Mouse (Mus musculus): Measurements from ENCODE around the gene Ros1. TPM values are rescaled to one million over a fixed set of nuclear protein-coding genes. Genes with fewer than 3 reads are reported as not detected.

The Ros1 gene
- polyA plus RNA-seq, 1 experiment, result not detected

GRCm38 (mm10) chr10:52165376-52165775 lies 29.7 kb downstream of the Ros1 start:
- Histone ChIP-seq H3K4me3 (ENCODE audit: insufficient read depth, low read length) (no peak overlapping the region), H3K27ac (ENCODE audit: insufficient read depth, low read depth, low read length) (no peak overlapping the region), H3K4me1 (ENCODE audit: control insufficient read depth, insufficient read depth, low read length) (no peaks in the 10 kb centered on the region)
- no peak for TF ChIP-seq POLR2A (IDR thresholded peaks at IDR 0.05; ENCODE audit: borderline replicate concordance, low read depth, low read length)

- no peak overlapping the region for H3K4me3 ChIP-seq (ENCODE audit: insufficient read depth, low read length)
- no peak for TF ChIP-seq POLR2A (IDR thresholded peaks at IDR 0.05; ENCODE audit: borderline replicate concordance, low read depth, low read length)
- TF ChIP-seq CTCF (IDR thresholded peaks at IDR 0.05; ENCODE audit: low read depth, low read length), result no peak
- H3K4me1 ChIP-seq (ENCODE audit: control insufficient read depth, insufficient read depth, low read length), result no peaks in the 10 kb centered on the region
- no peak overlapping the region for H3K27ac ChIP-seq (ENCODE audit: insufficient read depth, low read depth, low read length)
Observed at GRCm38 (mm10) chr10:52160604-52161003, 34.4 kb downstream of the Ros1 start.

DNA sequence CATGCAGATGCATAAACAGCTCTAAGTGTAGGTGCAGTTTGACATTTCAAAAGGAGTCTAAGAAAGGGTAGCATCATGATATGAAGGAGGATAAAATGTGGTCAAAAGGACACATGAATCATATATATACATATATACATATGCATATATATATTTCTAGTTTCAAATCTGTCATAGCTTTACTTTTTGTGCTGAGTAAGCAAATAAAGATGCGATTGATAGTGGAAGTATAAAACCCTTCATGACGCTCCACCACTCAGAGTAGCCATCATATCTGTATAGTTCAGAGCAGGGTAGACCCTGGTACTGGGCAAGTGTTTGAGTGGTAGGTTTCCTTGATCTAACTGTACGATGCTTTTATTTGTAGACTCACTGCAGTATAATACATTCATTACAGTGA lies 35.3 kb downstream of the Ros1 start:
- no peak overlapping the region for H3K27ac ChIP-seq (ENCODE audit: insufficient read depth, low read depth, low read length)
- H3K4me3 ChIP-seq (ENCODE audit: insufficient read depth, low read length), result no peak overlapping the region
- TF ChIP-seq POLR2A (IDR thresholded peaks at IDR 0.05; ENCODE audit: borderline replicate concordance, low read depth, low read length) (no peak), CTCF (IDR thresholded peaks at IDR 0.05; ENCODE audit: low read depth, low read length) (no peak)
- H3K4me1 ChIP-seq (ENCODE audit: control insufficient read depth, insufficient read depth, low read length), result no peaks in the 10 kb centered on the region

DNA sequence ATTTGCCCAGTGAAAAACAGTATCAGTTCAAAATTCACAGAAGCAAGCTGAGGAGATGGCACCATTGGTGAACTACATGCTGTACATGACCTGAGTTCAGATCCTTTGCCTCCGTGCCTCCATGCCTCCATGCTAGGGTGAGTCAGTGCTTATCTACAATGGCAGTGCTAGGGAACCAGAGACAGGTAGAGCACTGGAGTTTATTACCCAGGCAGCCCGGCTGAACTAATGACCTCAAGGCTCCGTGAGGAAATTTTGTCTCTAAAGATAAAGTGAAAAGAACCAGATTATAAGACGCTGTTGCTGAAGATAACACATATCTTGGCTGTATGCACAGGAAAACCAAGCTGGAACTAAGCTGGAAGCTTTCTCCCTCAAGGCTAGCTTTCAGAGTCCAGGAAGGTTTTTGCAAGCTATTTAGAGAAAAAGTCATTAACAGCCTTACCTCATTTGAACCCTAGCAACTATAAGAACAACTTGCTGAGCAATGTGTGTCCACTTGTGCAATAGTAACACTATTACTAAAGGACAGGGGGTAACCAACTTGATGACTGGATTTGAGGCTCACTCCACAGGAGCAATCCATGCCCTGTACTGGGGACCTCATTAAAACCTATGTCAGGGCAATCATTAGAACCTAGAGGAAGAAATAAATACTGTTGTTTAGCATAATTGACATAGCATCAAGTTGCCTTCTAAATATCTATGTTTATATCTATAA lies 61.5 kb downstream of the Ros1 start:
- no peak for TF ChIP-seq CTCF (IDR thresholded peaks at IDR 0.05; ENCODE audit: low read depth, low read length)
- TF ChIP-seq POLR2A (IDR thresholded peaks at IDR 0.05; ENCODE audit: borderline replicate concordance, low read depth, low read length), result no peak
- no peaks in the 10 kb centered on the region for H3K4me1 ChIP-seq (ENCODE audit: control insufficient read depth, insufficient read depth, low read length)
- no peak overlapping the region for H3K27ac ChIP-seq (ENCODE audit: insufficient read depth, low read depth, low read length)
- H3K4me3 ChIP-seq (ENCODE audit: insufficient read depth, low read length), result no peak overlapping the region

- no peak for TF ChIP-seq POLR2A (IDR thresholded peaks at IDR 0.05; ENCODE audit: borderline replicate concordance, low read depth, low read length)
- TF ChIP-seq CTCF (IDR thresholded peaks at IDR 0.05; ENCODE audit: low read depth, low read length), result no peak
- Histone ChIP-seq H3K4me1 (ENCODE audit: control insufficient read depth, insufficient read depth, low read length) (no peaks in the 10 kb centered on the region), H3K4me3 (ENCODE audit: insufficient read depth, low read length) (no peak overlapping the region), H3K27ac (ENCODE audit: insufficient read depth, low read depth, low read length) (no peak overlapping the region)
Observed at GRCm38 (mm10) chr10:52130762-52131161, 64.3 kb downstream of the Ros1 start.

DNA sequence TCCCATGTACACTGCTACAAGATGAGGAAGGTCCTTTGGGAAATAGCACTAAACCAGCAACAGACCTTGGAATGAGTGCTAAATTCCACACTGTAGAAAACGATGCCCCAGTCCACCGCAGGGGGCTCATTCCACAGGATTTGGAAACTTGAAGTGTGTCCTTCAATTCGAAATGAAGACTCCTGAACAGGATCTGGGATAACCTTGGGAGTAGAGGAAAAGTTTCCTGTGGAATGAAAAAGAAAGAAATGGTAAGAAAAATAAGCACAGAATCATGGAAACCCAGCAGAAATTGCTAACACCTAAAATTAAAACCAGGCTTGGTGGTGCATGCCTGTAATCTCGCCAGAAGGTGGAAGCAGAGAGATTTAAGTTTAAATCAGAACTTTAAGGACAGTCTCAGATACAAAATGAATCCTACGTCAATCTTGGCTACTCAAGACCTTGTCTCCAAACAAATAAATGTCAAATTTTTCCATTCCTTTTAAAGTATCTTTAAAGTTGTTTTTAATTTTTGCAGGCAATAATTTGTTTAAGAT lies 66.1 kb downstream of the Ros1 start:
- Histone ChIP-seq H3K27ac (ENCODE audit: insufficient read depth, low read depth, low read length) (no peak overlapping the region), H3K4me3 (ENCODE audit: insufficient read depth, low read length) (no peak overlapping the region), H3K4me1 (ENCODE audit: control insufficient read depth, insufficient read depth, low read length) (no peaks in the 10 kb centered on the region)
- TF ChIP-seq POLR2A (IDR thresholded peaks at IDR 0.05; ENCODE audit: borderline replicate concordance, low read depth, low read length), result no peak
- no peak for TF ChIP-seq CTCF (IDR thresholded peaks at IDR 0.05; ENCODE audit: low read depth, low read length)

DNA sequence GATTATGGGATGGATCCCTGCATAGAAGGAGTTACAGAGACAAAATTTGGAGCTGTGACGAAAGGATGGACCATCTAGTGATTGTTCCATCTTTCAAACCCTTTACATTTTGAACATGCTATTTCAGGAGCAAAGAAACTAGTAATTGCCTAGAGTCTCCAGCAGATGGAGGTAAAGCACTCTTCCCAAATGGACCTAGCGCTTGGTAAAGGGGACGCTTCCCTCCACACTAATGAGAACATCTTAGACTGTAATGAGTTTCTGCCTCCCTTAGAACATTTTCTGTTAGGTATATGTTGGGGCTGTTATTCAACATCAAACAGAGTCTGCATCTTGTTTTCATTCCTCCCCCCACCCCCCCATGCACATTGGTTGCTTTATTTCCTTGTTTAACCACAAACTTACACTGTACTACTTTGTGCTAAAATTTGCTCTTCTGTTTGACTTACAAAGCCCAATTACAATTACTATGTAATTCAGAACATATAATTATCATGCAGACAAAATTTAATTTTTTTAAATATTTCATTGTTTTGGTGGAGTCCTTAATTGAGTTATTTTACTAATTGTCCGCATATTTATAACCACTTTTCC lies 88.8 kb downstream of the Ros1 start:
- no peak for TF ChIP-seq POLR2A (IDR thresholded peaks at IDR 0.05; ENCODE audit: borderline replicate concordance, low read depth, low read length)
- no peak for TF ChIP-seq CTCF (IDR thresholded peaks at IDR 0.05; ENCODE audit: low read depth, low read length)
- Histone ChIP-seq H3K27ac (ENCODE audit: insufficient read depth, low read depth, low read length) (no peak overlapping the region), H3K4me3 (ENCODE audit: insufficient read depth, low read length) (no peak overlapping the region), H3K4me1 (ENCODE audit: control insufficient read depth, insufficient read depth, low read length) (no peaks in the 10 kb centered on the region)

- H3K4me1 ChIP-seq (ENCODE audit: control insufficient read depth, insufficient read depth, low read length), result no peaks in the 10 kb centered on the region
- no peak overlapping the region for H3K27ac ChIP-seq (ENCODE audit: insufficient read depth, low read depth, low read length)
- no peak overlapping the region for H3K4me3 ChIP-seq (ENCODE audit: insufficient read depth, low read length)
- TF ChIP-seq CTCF (IDR thresholded peaks at IDR 0.05; ENCODE audit: low read depth, low read length), result no peak
- no peak for TF ChIP-seq POLR2A (IDR thresholded peaks at IDR 0.05; ENCODE audit: borderline replicate concordance, low read depth, low read length)
Observed at GRCm38 (mm10) chr10:52101273-52101672, 93.8 kb downstream of the Ros1 start.

DNA sequence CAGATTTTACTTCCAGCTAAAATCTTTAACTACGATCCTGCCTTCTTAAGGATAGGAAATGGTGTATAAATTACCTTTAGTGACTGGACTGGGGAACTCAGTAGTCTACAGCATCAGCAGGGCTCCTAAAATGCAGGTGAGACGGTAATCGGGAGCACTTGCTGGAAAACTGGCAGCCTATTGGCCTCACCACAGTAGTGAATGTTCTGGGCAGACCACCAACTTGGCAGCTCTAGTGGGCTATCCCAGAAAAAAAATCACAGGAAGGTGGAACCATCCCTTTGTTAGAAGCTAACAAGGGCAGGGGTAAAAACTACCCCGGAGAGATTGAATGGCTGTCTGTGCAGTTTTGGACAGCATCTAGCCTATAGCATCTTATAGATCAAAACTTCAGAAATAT lies 102.9 kb downstream of the Ros1 start:
- TF ChIP-seq POLR2A (IDR thresholded peaks at IDR 0.05; ENCODE audit: borderline replicate concordance, low read depth, low read length) (no peak), CTCF (IDR thresholded peaks at IDR 0.05; ENCODE audit: low read depth, low read length) (no peak)
- no peak overlapping the region for H3K4me3 ChIP-seq (ENCODE audit: insufficient read depth, low read length)
- H3K4me1 ChIP-seq (ENCODE audit: control insufficient read depth, insufficient read depth, low read length), result no peaks in the 10 kb centered on the region
- H3K27ac ChIP-seq (ENCODE audit: insufficient read depth, low read depth, low read length), result no peak overlapping the region

DNA sequence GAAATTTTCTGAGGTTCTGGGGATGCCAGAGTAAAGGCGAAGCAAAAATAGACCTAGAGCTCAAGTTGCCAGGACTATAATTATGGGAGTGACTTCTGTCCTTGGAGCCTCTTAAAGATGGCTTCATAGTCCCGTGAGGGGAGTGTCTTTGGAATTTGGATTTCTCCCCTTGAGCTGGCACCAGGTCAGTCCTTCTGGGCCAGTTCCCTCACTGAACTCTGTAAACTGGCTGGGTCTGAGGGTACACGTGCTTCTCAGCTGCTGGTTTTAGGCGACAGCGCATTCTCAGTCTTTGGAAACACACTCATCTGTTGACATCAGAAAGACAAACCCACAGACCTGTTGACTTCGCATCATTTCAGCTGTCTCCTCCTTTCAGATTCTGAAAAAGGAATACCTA lies 108.4 kb downstream of the Ros1 start:
- no peak overlapping the region for H3K27ac ChIP-seq (ENCODE audit: insufficient read depth, low read depth, low read length)
- TF ChIP-seq CTCF (IDR thresholded peaks at IDR 0.05; ENCODE audit: low read depth, low read length) (no peak), POLR2A (IDR thresholded peaks at IDR 0.05; ENCODE audit: borderline replicate concordance, low read depth, low read length) (no peak)
- H3K4me3 ChIP-seq (ENCODE audit: insufficient read depth, low read length), result no peak overlapping the region
- H3K4me1 ChIP-seq (ENCODE audit: control insufficient read depth, insufficient read depth, low read length), result no peaks in the 10 kb centered on the region

All from bone marrow macrophage, adult 2 months (primary cell).